Mouse (Mus musculus) c-Kit-positive CD71-positive TER-119-negative erythroid progenitor cells, embryonic 14.5 days (primary cell): ENCODE measurements around the gene 4930404N11Rik.

ENCODE experiments used
- DNase-seq: peaks from one replicate; pipeline ENCODE4 v3.0.0-alpha.2; 2013; ENCODE audit warnings: low read depth

The 4930404N11Rik gene

GRCm38 (mm10) chr10:81354738-81355477 is 10.7 kb downstream of the 4930404N11Rik start:
- no peak for DNase-seq

DNA sequence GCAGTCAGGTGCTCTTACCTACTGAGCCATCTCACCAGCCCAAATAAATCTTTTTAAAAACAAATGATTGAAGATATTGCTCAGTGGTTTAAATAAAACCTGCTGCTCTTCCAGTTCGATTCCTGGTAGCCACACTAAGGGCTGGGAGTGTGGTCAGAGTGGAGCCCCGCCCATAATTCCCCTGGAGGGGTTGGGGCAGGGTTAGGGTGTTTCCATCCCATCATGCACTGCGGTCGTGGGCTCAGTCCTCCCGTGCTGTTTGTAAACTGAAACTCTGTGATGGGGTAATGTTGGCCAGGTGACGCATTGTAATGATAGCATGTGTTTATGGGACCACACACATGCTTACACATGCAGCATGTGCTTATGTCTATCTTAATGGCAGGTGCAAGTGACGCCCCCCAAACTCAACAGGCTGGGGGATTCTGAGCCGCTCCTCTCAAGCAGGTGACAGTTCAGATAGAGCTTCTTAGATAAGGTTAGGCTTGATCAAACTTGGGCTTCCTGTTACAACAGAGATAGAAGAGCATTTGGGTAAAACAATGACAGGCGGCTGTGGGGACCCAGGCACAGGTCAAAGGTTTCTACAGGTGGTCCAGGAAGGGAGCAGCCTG is 13.8 kb downstream of the 4930404N11Rik start:
- peak; percentile 68 for DNase-seq

DNA sequence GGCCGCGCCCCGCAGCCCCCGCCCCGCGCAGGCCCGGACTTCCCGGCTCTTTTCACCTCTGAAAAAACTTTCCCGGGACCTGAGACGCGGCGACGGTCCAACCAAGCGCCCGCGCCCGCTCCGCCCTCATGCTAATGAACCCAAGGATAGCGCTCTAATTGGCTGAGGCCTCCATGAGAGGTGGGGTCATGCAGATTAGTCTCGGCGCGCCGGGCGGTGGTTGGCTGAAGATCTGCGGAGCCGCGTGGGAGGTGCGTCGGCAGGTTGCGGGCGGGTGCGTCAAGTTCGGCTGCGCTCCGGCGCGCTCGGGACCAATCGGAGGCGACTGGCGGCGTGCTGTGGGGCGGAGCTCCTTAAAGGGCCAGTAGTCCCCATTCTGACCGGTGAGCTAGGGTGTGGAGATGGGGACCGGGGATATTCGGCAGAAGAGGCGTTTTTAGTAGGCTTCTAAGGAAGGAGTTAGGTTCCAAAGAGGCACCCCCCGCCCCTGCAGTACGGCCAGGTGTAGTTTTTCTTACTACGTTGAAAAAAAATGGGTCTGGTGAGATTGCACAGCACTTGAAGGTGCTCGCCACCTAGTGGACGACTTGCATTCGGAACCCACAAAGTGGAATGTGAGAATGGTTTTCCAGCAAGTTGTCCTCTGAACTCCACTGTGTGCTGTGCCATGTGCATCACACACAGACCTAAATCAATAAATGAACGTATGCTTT is 15.1 kb downstream of the 4930404N11Rik start, which contains the start of gene Hmg20b:
Gene Hmg20b, minus strand, starts transcription at position 130 of the 713 bp plus-strand sequence.
- peak; percentile 97 for DNase-seq

DNA sequence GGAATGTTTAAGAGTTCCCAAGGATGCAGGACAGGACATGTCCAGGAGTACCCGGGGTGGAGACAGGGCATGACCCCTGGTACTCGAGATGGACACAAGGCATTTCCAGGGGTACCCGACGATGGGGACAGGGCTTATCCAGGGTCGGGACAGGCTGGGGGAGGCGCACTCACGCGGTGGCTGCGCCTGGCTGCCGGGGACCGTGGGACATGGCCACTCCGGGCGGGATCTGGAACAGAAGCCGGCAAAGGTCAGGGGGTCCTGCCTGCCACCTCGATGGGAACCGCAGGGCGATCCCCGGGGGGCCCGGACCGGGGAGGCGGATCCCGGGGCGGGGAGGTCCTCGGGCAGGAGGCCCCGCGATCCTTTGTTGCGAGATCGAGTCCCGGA is 15.7 kb downstream of the 4930404N11Rik start:
- DNase-seq = no peak

- peak; percentile 70 for DNase-seq
Measured at GRCm38 (mm10) chr10:81349146-81349545, 16.5 kb downstream of the 4930404N11Rik start.

- DNase-seq = peak; percentile 64
Measured at GRCm38 (mm10) chr10:81346453-81347067, 19.1 kb downstream of the 4930404N11Rik start.

GRCm38 (mm10) chr10:81345162-81345534 is 20.5 kb downstream of the 4930404N11Rik start:
- no peak for DNase-seq

DNA sequence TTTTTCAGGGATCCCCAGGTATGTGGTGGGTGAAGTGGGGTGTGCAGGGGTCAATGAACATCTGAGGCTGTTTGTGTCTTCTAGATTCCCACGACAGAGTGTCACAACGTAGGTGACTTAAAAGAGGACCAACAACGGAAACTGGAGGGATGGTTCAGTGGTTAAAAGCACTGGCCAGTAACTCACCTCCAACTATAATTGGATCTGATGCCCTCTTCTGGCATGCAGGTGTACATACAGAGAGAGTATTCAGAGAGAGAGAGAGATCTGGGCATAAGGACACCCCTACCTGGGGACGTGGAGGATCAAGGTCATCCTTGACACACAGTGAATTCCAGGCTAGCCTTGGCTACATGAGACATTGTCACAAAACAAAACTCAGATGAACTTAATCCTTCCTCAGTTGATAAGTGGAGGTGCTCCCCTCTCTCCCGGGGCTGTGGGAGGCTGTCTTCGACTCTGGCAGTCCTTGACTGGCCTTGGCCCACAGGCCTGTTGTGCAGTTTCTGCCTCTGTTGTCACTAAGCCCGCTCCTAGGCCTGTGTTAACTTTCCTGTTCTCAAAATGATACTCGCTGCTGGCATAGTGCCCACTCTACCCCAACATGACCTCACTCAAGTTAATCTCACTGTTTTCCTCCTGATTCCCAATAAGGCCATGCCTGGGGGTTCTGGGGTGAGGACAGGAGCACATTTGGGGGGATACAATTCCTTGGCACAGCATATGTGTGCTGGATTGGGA is 21.0 kb downstream of the 4930404N11Rik start:
- DNase-seq = no peak

DNA sequence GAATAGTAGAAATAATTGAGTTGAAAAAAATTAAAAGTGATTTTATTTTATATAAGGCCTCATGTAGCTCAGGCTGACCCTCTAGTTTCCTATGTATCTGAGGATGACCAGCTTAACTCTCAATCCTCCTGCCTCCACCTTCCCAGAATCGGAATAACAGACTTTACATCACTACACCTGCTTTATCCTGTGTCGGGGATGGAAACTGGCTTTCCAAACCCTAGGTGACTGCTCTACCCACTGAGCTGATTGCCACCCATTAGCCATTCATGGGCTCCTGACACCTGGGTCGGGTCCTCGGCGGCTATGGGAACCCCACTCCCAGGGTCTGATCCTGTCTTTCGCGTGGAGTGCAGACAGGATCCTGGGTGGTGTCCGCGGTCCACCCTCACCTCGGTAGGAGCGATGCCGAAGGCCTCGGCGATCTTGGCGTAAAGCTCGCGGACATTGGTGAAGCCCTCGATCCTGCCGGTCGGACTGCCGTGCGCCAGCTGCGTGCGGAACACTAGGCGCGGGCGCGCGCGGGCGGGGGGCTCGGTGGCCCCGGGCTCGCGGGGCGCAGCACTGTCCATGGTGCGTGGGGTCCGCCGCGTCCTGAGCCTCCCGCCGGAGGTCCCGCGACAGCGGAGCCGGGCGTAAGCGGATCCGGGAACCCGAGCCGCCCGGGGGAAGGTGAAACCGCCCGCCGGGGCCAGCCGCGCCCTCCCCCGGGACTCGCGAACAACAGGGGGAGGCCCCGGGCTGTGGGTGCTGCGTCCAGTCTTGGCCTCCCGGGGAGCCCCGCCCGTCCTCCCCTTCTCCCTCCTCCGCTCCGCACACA is 22.7 kb downstream of the 4930404N11Rik start, which contains the start of gene Gipc3:
Gene Gipc3, minus strand, starts transcription at position 581 of the 820 bp plus-strand sequence.
- no peak for DNase-seq

GRCm38 (mm10) chr10:81341333-81341949 is 24.2 kb downstream of the 4930404N11Rik start:
- no peak for DNase-seq

- peak; percentile 54 for DNase-seq
Measured at GRCm38 (mm10) chr10:81340551-81341332, 24.9 kb downstream of the 4930404N11Rik start.

GRCm38 (mm10) chr10:81336558-81336957 is 29.1 kb downstream of the 4930404N11Rik start:
- DNase-seq = no peak

DNA sequence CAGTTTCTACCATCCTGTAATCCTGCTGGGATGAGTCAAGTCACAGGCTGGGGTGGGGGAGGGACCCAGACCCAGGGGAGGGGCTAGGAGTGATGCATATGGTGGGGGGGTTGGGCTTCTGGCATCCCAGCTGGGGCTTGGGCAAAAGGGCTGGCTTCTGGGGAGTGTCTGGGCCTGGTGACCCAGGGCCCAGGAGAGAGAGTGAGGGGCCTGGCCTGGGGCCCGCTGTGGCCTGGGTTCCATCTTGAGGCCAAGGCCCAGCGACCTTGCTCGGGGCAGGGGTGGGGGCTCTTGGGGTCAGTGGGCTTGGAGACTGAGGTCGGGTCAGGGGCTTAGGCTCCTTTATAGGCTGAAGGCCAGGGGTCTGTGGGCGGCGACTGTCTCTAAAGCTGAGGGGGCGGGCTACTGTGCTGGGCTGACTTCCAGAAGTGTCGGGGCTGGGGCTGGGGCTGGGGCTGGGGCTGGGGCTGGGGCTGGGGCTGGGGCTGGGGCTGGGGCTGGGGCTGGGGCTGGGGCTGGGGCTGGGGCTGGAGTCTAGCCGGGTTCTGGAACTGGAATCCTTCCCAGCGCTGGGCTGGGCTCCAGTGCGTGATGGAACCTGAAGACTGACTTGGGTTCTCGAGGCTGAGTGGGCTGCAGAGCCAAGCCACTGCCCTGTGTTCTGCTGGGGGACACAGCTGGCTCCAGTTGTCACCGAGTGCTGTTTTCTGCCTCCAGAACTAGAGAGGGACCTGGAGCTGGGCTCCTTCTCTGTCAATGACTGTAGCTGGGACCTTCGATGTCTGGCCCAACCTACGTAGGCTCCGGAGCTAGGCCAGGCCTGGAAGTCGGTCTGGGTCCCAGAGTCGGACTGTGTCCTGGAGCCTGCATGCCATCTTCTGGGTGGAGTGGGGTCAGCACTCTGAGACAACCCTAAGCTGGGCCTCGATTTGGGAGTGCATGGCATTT is 29.9 kb downstream of the 4930404N11Rik start:
- DNase-seq = no peak

DNA sequence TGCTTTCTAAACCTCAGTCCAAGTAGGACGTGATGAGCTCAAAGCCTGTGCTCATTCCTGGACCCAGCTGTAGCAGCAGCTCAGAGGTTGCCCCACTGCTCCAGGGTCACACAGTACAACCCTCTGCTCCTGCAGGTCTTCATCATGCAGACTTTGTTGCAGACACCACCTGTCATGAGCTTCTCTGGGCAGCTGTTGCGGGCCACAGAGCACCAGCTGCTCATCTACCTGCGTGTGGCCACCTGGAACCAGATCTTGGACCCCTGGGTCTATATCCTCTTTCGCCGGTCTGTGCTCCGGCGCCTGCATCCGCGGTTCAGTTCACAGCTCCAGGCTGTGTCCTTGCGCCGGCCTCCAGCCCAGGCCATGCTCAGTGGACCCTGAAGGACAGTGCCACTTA is 31.3 kb downstream of the 4930404N11Rik start:
- no peak for DNase-seq

GRCm38 (mm10) chr10:81332277-81332676 is 33.3 kb downstream of the 4930404N11Rik start:
- DNase-seq = no peak

GRCm38 (mm10) chr10:81330007-81330406 is 35.6 kb downstream of the 4930404N11Rik start:
- no peak for DNase-seq

- no peak for DNase-seq
Measured at GRCm38 (mm10) chr10:81329194-81329975, 36.2 kb downstream of the 4930404N11Rik start.

DNA sequence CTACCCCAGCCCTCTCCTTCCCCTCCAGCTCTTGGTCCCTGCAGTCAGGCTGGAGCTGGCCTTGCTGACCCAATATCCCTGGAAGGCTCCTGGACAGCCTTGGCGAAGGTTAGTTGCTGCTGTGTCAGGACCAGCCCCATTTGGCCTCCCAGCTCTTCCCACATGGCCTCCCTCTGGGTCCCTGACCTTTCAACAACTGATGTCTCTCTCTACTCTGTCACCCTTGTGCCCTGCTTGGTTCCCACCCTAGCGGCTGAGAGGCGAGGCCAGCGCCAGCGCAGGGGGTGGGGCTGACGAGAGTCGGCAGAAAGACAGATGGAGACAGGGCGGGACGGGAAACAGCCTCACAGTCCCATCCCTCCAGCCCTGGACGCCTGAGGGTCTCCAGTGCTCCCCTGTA is 37.2 kb downstream of the 4930404N11Rik start, which contains the start of gene Tbxa2r:
Gene Tbxa2r, plus strand, starts transcription at position 346 of the 400 bp plus-strand sequence.
- DNase-seq = no peak
